Mouse (Mus musculus) T-helper 2 cell (primary cell): Measurements from ENCODE around the gene Gab1.

Experiments used
- in situ Hi-C: fragments of 300-600 bp; cut with MboI, MseI; formaldehyde crosslinking; loops from one replicate; pipeline ENCODE4 v1.15.1; 2025; ENCODE audit warnings: high pct_unique_total_duplicates

Gene Gab1

GRCm38 (mm10) chr8:80811591-80811991 is 68.7 kb downstream of the Gab1 start:
- in situ Hi-C loops: no loop called here

DNA sequence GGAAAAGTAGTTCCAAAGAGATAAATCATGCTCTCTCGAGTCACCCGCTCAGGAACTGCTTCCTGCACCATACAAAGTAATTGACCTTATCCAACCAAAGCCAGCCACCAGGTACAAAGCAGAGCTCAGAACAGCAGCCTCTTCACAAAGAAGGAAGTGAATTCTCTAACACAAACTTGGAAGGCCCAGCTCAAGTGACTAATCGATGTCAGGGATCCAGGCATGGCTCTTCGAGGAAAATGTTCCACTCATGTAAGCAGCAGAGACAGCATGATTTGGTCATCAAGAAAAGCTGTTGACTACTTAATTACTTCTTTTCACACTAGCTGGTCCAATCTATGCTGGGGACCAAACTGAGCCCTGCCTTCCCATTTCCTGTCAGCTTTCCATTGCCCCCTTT is 69.4 kb downstream of the Gab1 start:
- in situ Hi-C loops: no loop called here

DNA sequence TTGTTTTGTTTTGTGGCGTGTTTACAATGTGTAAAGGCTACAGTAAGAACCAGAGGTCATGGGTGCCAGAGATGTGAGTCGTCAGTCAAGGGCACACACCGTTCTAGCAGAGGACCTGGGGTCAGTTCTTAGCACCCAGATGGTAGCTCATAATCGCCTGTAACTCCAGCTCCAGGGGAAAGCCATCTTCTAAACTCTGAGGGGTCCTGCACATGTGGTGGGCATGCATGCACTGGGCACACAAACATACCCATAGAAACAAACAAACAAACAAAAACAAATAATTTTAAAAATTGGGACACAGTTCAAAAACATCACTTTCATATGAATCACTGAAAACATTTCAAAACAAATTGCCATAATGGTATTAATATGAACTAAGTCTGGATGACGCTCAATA is 69.9 kb downstream of the Gab1 start:
- in situ Hi-C loops: no loop called here

GRCm38 (mm10) chr8:80807807-80808505 is 72.4 kb downstream of the Gab1 start:
- in situ Hi-C loops: no loop called here

GRCm38 (mm10) chr8:80804066-80804619 is 76.2 kb downstream of the Gab1 start:
- in situ Hi-C loops: no loop called here

GRCm38 (mm10) chr8:80798778-80799177 is 81.5 kb downstream of the Gab1 start:
- in situ Hi-C loops: no loop called here

- in situ Hi-C loops: no loop called here
Observed at GRCm38 (mm10) chr8:80798198-80798777, 82.0 kb downstream of the Gab1 start.

- in situ Hi-C loops: no loop called here
Observed at GRCm38 (mm10) chr8:80796070-80796469, 84.2 kb downstream of the Gab1 start.

- in situ Hi-C loops: no loop called here
Observed at GRCm38 (mm10) chr8:80794585-80795509, 85.5 kb downstream of the Gab1 start.

GRCm38 (mm10) chr8:80793791-80794515 is 86.4 kb downstream of the Gab1 start:
- in situ Hi-C loops: no loop called here

DNA sequence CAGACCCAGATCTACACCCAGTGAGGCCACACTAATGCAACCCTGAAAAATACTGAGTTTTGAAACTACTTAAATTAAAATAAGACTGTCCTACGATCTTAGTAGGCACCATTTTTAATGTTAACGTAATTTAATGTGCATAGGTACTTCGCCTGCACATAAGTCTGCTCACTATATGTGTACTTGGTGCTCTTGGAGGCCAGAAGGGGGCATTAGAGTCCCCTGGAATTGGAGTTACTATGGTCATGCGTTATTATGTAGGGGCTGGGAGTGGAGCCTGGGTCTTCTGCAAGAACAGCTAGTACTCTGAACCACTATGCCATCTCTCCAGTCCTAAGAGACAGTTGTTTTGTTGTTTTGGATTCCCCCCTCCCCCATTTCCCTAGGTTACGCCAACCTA is 88.1 kb downstream of the Gab1 start:
- in situ Hi-C loops: no loop called here

GRCm38 (mm10) chr8:80789324-80789723 is 91.0 kb downstream of the Gab1 start:
- in situ Hi-C loops: no loop called here

GRCm38 (mm10) chr8:80784559-80784958 is 95.8 kb downstream of the Gab1 start:
- in situ Hi-C loops: no loop called here

DNA sequence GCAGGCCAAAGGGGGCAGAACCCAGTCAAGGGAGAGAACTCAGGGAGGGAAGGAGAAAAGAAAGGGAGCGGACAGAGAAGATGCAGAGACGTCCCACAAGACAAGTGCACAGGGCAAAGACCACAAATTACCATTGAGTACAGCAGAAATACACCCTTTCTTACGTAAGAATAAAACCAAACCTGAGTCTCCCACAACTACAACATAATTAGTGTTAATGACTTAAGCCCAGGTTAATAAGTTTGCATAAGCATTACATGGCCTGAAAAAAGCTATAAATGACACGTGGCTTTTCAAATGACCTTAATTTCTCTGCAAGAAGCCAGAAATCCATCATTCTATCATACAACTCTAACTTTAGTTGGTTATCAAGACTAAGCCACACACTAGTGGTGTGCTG is 97.0 kb downstream of the Gab1 start:
- in situ Hi-C loops: no loop called here

DNA sequence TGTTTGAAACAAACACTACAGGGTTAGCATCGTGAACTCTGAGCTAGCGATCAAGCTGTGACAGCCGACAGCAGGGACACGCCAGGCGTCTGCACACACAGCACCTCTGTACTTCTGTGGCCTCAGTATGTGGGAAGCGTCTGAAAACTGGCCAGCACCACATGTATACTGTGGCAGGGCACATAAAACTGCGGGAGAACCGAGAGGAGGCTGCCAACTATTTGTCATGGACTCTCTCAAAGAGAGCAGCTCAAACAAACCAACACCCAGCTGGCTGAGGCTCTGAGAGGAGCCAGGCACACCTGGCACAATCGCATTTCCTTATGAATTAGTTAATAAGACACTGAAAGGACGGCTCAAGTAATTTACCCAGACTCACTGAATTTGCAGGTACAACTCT is 99.0 kb downstream of the Gab1 start:
- in situ Hi-C loops: no loop called here

- in situ Hi-C loops: no loop called here
Observed at GRCm38 (mm10) chr8:80780271-80780670, 100.0 kb downstream of the Gab1 start.

DNA sequence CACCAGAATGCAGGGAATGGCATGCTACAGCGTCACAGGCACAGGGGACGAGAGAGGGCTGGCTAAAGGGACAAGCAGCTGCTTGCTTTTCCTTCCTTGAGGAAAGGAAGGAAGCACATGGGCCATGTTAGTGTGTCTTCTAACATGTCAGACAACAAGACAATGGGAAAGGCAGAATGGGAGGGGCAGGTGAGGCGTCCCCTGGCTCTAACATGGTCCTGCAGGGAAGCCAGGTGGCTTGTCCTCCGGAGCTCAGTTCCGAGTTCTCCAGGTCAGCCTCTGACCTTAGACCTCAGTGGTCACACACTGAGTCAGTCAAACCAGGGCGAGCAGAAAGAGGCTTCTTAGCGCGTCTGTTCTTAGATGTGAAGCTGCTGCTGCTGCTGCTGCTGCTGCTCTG is 103.9 kb downstream of the Gab1 start:
- in situ Hi-C loops: no loop called here

DNA sequence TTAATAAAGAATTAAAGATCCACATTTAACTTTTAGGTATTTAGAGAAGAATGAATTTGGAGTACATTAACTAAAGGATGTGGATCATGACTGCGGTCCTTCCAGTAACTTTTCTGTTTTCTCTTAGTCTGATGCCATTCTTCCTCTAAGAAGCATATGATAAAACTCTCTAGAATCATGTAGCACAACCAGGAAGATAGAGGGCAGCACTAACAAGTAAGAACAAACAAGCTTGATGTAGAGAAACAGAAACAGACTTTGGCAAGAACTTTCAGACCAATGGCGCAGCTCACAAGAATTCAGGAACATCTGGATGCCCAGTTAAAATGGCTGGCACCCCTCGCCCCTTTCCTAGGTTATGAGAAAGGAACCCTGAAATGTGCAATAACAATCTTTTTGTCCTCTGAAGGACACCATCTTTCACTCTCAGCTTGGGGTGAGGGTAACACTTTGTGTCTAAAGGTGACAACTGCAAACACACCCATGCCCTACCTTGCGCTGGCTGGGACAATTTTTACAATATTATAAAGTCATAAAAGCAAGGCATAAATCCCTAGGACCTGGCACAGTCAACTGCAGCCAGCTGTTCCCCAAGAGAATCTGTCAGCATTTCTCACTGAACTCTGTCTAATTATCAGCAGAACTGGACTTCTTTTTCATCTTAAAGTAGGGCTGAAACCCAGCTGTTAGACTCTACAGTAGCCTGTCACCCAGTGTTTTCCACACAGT is 107.4 kb downstream of the Gab1 start:
- in situ Hi-C loops: no loop called here

- in situ Hi-C loops: no loop called here
Observed at GRCm38 (mm10) chr8:80768451-80768850, 111.9 kb downstream of the Gab1 start.

DNA sequence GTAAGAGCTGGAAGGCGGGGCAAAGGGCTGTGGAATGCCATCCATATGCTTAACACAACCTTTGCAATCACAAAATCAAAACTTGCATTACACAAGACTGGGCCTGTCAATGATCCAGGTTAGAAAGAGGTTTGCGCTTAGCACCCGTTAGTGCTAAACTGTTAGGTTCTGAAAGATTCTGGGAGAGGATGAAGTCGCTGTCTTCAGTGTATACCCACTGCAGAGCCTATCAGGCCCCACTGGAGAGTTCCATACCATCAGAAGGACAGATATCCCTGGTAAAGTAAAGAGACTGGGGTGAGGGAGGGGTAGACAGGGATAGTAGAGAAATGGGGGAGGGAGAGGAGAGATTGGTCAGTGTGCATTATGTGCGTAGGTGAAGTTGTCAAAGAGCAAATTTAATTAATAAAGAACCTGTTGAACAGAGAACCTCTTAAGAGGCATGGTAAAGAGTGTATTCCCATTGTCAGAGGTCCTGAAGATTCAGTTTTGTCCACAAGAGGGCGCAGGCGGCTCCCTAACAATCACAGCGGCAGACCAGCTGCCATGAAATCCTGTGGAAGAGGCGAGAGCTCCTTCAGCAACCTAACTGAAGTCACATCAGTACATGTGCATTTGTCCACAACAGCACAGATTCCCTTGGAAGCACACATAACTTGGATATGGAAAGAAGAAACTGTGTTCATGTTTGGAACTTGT is 127.2 kb downstream of the Gab1 start:
- in situ Hi-C loops: no loop called here
